ENCODE assay signal across 18 mouse cellular contexts in genomic region chr11:21223539-21223938, GRCm38 (mm10). TPM values are rescaled to one million over a fixed set of nuclear protein-coding genes. Genes with fewer than 3 reads are reported as not detected.
DNase-seq lines count a peak whose midpoint lies in the region; ATAC-seq lines count a peak whose summit lies in the region.
"Had no signal": no experiment of that assay in that cellular context is flagged by ENCODE, and none has a peak within 500 bp of the region (broad histone marks: within the 10 kb centered on the region; RNA-seq: fewer than 3 reads in every experiment).

No protein-coding gene starts in this region.

- no peaks in the 10 kb centered on the region for H3K27me3 ChIP-seq in kidney, embryonic 14.5 days (ENCODE audit: control insufficient read depth, insufficient read depth, low read length)
- H3K27me3 ChIP-seq in forebrain, embryonic 14.5 days (replicated peaks; ENCODE audit: control insufficient read depth, insufficient read depth, low read length), result no peaks in the 10 kb centered on the region
- H3K27me3 ChIP-seq: forebrain, embryonic 15.5 days; heart, embryonic 15.5 days had no signal

- no peak overlapping the region for H3K4me2 ChIP-seq in kidney, embryonic 14.5 days (replicated peaks; ENCODE audit: low read depth, low read length)
- no peak overlapping the region for H3K4me2 ChIP-seq in forebrain, embryonic 14.5 days (ENCODE audit: low read length)
- H3K4me2 ChIP-seq: forebrain, embryonic 15.5 days; heart, embryonic 15.5 days had no signal

- no peak overlapping the region for H3K4me3 ChIP-seq in kidney, embryonic 14.5 days (ENCODE audit: low read length)
- H3K4me3 ChIP-seq in forebrain, embryonic 14.5 days (ENCODE audit: low read depth, low read length), result no peak overlapping the region
- H3K4me3 ChIP-seq: erythroblast, embryonic 14.5 days; forebrain, embryonic 15.5 days; heart, embryonic 15.5 days; layer of hippocampus, adult 2 months; limb, embryonic 10.5 days had no signal

- H3K36me3 ChIP-seq in kidney, embryonic 14.5 days (ENCODE audit: control insufficient read depth, insufficient read depth, low read length), result no peaks in the 10 kb centered on the region
- H3K36me3 ChIP-seq in forebrain, embryonic 14.5 days (ENCODE audit: control insufficient read depth, insufficient read depth, low read length), result no peaks in the 10 kb centered on the region
- H3K36me3 ChIP-seq: forebrain, embryonic 15.5 days; heart, embryonic 15.5 days; limb, embryonic 10.5 days had no signal

- ATAC-seq in monocyte, adult 5-6 weeks (replicated peaks; ENCODE audit: insufficient number of reproducible peaks, low FRiP score, low TSS enrichment, poor library complexity, severe bottlenecking), result peak; percentile 67
- no peak for ATAC-seq in kidney, embryonic 14.5 days (ENCODE audit: low FRiP score, low TSS enrichment)
- no peak for ATAC-seq in forebrain, embryonic 14.5 days
- ATAC-seq: forebrain, embryonic 15.5 days had no signal

- peak; percentile 41 for DNase-seq in lung, postnatal 25 days (ENCODE audit: low spot score)
- DNase-seq in lung, adult 18-20 months, result no peak
- peak; percentile 44 for DNase-seq in R1 (ENCODE audit: low read depth, low spot score)
- peak; percentile 57 for DNase-seq in induced T-regulatory cell, adult 2 months (ENCODE audit: low read depth)
- no peak for DNase-seq in forebrain, embryonic 14.5 days (ENCODE audit: low spot score)
- no peak for DNase-seq in thymus, postnatal 10 days (ENCODE audit: low spot score in 2 of 2)
- DNase-seq: adrenal gland, postnatal 36 days; cerebellum, postnatal 36 days; heart, adult 11 months; lung, adult 2 months had no signal

- no peak overlapping the region for H3K9ac ChIP-seq in kidney, embryonic 14.5 days (ENCODE audit: low read depth, low read length)
- no peak overlapping the region for H3K9ac ChIP-seq in forebrain, embryonic 14.5 days (ENCODE audit: low read length)
- H3K9ac ChIP-seq: forebrain, embryonic 15.5 days; heart, embryonic 15.5 days had no signal

- 86% methylated on average over 3 of the region's 3 CpGs for WGBS in kidney, embryonic 14.5 days
- WGBS in forebrain, embryonic 14.5 days, result 96% methylated on average over 3 of the region's 3 CpGs

- H3K27ac ChIP-seq in kidney, embryonic 14.5 days (ENCODE audit: low read depth, low read length), result no peak overlapping the region
- H3K27ac ChIP-seq in forebrain, embryonic 14.5 days (ENCODE audit: low read depth, low read length), result no peak overlapping the region
- H3K27ac ChIP-seq: forebrain, embryonic 15.5 days; heart, embryonic 15.5 days; kidney, postnatal 0 days; layer of hippocampus, adult 2 months; limb, embryonic 10.5 days had no signal

- no peaks in the 10 kb centered on the region for H3K4me1 ChIP-seq in kidney, embryonic 14.5 days (ENCODE audit: control insufficient read depth, insufficient read depth, low read length)
- no peaks in the 10 kb centered on the region for H3K4me1 ChIP-seq in forebrain, embryonic 14.5 days (ENCODE audit: control insufficient read depth, insufficient read depth, low read length)
- H3K4me1 ChIP-seq: forebrain, embryonic 15.5 days; limb, embryonic 10.5 days had no signal

- H3K9me3 ChIP-seq in kidney, embryonic 14.5 days (ENCODE audit: control insufficient read depth, low read length), result no peaks in the 10 kb centered on the region
- H3K9me3 ChIP-seq in forebrain, embryonic 14.5 days (replicated peaks; ENCODE audit: control insufficient read depth, low read length), result no peaks in the 10 kb centered on the region
- H3K9me3 ChIP-seq: forebrain, embryonic 15.5 days; heart, embryonic 15.5 days; limb, embryonic 10.5 days had no signal

RNA-seq across cellular contexts. Expression of gene Vps54, which starts 15.5 kb away (rescaled TPM):
- 93.6 to 161 TPM (median 107 TPM) in 3 replicates for total RNA-seq in monocyte, adult 5-6 weeks (2017)
- 17.0 and 19.9 TPM in 2 replicates for polyA plus RNA-seq in kidney, embryonic 14.5 days (2014; fragmentation: Nextera tagmentation; extraction: Ambion mirVana)
- 8.4 and 8.8 TPM in 2 replicates for polyA plus RNA-seq in forebrain, embryonic 14.5 days (2014; fragmentation: Nextera tagmentation; extraction: Ambion mirVana)

Comparison
In these comparisons a context has a peak if more than half of its experiments do, and no peak if none do; other contexts are left out.
1. DNase-seq: peak in lung, postnatal 25 days (single experiment), R1 (single experiment) and induced T-regulatory cell, adult 2 months (single experiment); none in lung, adult 18-20 months (0 of 2), forebrain, embryonic 14.5 days (single experiment) and thymus, postnatal 10 days (0 of 2).